Mouse (Mus musculus) CD4-positive, CD25-positive, alpha-beta regulatory T cell, adult 4 months (primary cell): Measurements from ENCODE around the gene Gm20896. TPM values are rescaled to one million over a fixed set of nuclear protein-coding genes. Genes with fewer than 3 reads are reported as not detected.
"Not testable (repeated sequence)": the region's sequence is repeated elsewhere in the genome, so short reads cannot be mapped to it uniquely, and the experiment has no call there.

ENCODE experiments used
- ATAC-seq: one replicate; pipeline ENCODE4 v1.8.0; 2017
- polyA plus RNA-seq, 2 experiments: library from polyadenylated mRNA; unstranded; fragments of 100-300 nt; shearing (Covaris generic); gene quantifications; one replicate each; pipeline ENCODE4 v1.2.1; 2017

The Gm20896 gene
- polyA plus RNA-seq: not detected

- not testable (repeated sequence) for ATAC-seq
Observed at GRCm38 (mm10) chrY:35921426-35921825, at the start of gene Gm20896. Gene Gm20896, minus strand, starts transcription at chrY:35921526.
